Mouse (Mus musculus): ENCODE data around the gene Usp39. TPM values are rescaled to one million over a fixed set of nuclear protein-coding genes. Genes with fewer than 3 reads are reported as not detected.

Gene Usp39
- polyA plus RNA-seq, 1 experiment from 2014 or later = 38.3 TPM

DNA sequence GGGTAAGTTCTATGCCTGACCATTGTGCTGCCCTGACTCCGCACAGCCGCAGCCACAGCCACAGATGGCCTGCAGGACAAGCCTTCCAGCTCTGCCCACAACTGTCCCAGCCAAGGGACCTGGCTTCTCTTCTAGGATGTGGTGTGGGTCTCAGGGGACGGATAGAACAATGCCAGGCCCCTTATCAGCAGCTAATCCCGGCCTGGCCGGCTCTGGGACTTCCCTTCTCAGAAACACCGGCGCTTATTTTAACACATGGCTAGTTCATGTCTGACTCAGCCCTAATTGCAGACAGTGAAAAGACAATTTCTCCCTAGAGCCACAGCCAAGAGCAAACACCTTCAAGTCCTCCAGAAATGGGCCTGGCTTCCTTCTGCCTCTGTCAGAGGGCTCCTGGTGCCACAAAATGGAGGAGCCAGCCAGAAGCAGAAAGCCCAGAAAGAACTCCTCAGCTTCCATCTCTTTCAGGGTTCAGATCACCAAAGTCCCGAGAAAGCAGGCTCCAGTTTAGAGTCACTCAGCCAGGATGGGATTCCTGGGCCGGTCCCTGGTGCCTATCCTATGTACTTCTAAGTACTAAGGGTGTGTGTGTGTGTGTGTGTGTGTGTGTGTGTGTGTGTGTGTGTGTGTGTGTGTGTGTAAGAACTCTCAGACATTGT is 67.3 kb downstream of the Usp39 start:
- 72% methylated on average over 9 of the region's 9 CpGs for WGBS
- H3K9ac ChIP-seq = no peak overlapping the region
- peak overlapping the region; percentile 46; the same call in 1 of the 2 replicates for H3K27ac ChIP-seq
- H3K4me1 ChIP-seq = peaks cover 4% of the 10 kb centered on the region; the same call in 1 of the 2 replicates
- no peaks in the 10 kb centered on the region for H3K36me3 ChIP-seq
- no peaks in the 10 kb centered on the region for H3K27me3 ChIP-seq (replicated peaks)
- H3K4me3 ChIP-seq (replicated peaks) = no peak overlapping the region
- no peak overlapping the region for H3K4me2 ChIP-seq
- 0 out of 2 replicates have a peak, but pooled peaks have one; percentile 11 for ATAC-seq (ENCODE audit: insufficient read depth, low FRiP score, low read depth)
- H3K9me3 ChIP-seq = no peaks in the 10 kb centered on the region

GRCm38 (mm10) chr6:72276972-72277441 is 68.0 kb downstream of the Usp39 start:
- 76% methylated on average over 13 of the region's 13 CpGs for WGBS
- ATAC-seq (ENCODE audit: insufficient read depth, low FRiP score, low read depth) = no peak
- H3K4me2 ChIP-seq = no peak overlapping the region
- no peaks in the 10 kb centered on the region for H3K36me3 ChIP-seq
- H3K27ac ChIP-seq = peak overlapping the region; percentile 46; the same call in 1 of the 2 replicates
- peaks cover 7% of the 10 kb centered on the region; the same call in 1 of the 2 replicates for H3K4me1 ChIP-seq
- no peaks in the 10 kb centered on the region for H3K9me3 ChIP-seq
- no peak overlapping the region for H3K9ac ChIP-seq
- H3K27me3 ChIP-seq (replicated peaks) = no peaks in the 10 kb centered on the region
- no peak overlapping the region for H3K4me3 ChIP-seq (replicated peaks)

GRCm38 (mm10) chr6:72276141-72276540 is 68.8 kb downstream of the Usp39 start:
- Histone ChIP-seq H3K9ac (no peak overlapping the region), H3K36me3 (no peaks in the 10 kb centered on the region), H3K4me3 (replicated peaks) (no peak overlapping the region), H3K27ac (no peak overlapping the region), H3K4me1 (peaks cover 7% of the 10 kb centered on the region; the same call in 1 of the 2 replicates), H3K9me3 (no peaks in the 10 kb centered on the region), H3K27me3 (replicated peaks) (no peaks in the 10 kb centered on the region), H3K4me2 (no peak overlapping the region)
- no peak for ATAC-seq (ENCODE audit: insufficient read depth, low FRiP score, low read depth)
- WGBS = 89% methylated on average over 6 of the region's 6 CpGs

GRCm38 (mm10) chr6:72275527-72275926 is 69.5 kb downstream of the Usp39 start:
- H3K4me3 ChIP-seq (replicated peaks) = no peak overlapping the region
- no peaks in the 10 kb centered on the region for H3K36me3 ChIP-seq
- no peak for ATAC-seq (ENCODE audit: insufficient read depth, low FRiP score, low read depth)
- no peak overlapping the region for H3K4me2 ChIP-seq
- H3K9ac ChIP-seq = no peak overlapping the region
- peaks cover 7% of the 10 kb centered on the region; the same call in 1 of the 2 replicates for H3K4me1 ChIP-seq
- H3K27ac ChIP-seq = no peak overlapping the region
- 68% methylated on average over 4 of the region's 4 CpGs for WGBS
- H3K9me3 ChIP-seq = no peaks in the 10 kb centered on the region
- no peaks in the 10 kb centered on the region for H3K27me3 ChIP-seq (replicated peaks)

DNA sequence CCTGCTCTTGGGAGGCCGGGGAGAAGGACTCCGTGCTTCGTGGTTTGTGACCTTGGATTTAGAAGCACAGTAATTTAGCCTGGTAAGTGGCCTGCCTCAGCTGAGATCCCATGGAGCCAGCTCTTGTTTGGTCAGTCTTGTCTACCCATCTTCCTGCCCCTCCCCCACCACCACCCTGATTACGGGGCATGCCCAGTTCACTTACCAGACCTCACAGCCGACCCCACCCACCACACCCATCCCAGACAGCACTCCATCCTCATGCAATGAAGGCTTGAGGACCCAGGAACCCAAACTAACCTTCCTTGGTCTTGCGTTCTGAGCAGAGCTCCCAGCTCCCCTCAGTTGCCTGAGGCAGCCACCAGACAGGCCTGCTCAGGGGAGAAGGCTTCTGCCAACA is 71.8 kb downstream of the Usp39 start:
- Histone ChIP-seq H3K4me2 (no peak overlapping the region), H3K36me3 (no peaks in the 10 kb centered on the region), H3K4me3 (replicated peaks) (no peak overlapping the region), H3K9me3 (no peaks in the 10 kb centered on the region), H3K27ac (no peak overlapping the region), H3K9ac (no peak overlapping the region), H3K27me3 (replicated peaks) (no peaks in the 10 kb centered on the region), H3K4me1 (peaks cover 7% of the 10 kb centered on the region; the same call in 1 of the 2 replicates)
- ATAC-seq (ENCODE audit: insufficient read depth, low FRiP score, low read depth) = peak; percentile 9; the same call in 1 of the 2 replicates
- 76% methylated on average over 6 of the region's 6 CpGs for WGBS

DNA sequence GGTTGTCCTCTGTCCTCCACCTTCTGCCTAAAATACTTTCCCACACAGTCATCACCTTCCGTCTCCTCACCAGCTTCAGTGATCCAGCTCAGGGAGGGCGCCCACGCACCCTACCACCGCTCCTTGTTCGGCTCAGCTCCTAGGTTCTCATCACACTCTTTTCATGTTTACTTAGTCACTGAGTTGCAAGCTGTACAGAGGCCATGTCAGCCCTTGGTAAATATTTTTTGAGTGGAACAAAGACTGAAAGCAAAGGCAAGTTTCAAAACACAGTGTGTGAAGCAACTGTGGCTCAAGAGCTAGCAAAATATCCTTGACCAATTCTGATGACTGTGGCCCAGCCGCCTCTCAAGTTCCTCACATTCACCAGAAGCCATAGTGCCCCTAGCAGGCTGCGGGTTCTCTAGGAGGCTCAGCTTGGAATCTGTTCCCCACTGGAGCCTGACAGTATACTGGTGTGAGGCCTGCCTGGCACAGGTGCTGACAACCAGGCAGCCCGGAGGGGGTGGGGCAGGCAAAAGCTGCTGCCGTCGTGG is 72.8 kb downstream of the Usp39 start:
- 68% methylated on average over 10 of the region's 10 CpGs for WGBS
- H3K9me3 ChIP-seq = no peaks in the 10 kb centered on the region
- no peak overlapping the region for H3K27ac ChIP-seq
- H3K4me1 ChIP-seq = 0 out of 2 replicates have a peak, but pooled peaks cover 5% of the 10 kb centered on the region
- H3K36me3 ChIP-seq = no peaks in the 10 kb centered on the region
- peak; percentile 63; the same call in 1 of the 2 replicates for ATAC-seq (ENCODE audit: insufficient read depth, low FRiP score, low read depth)
- no peak overlapping the region for H3K4me2 ChIP-seq
- H3K27me3 ChIP-seq (replicated peaks) = no peaks in the 10 kb centered on the region
- H3K9ac ChIP-seq = no peak overlapping the region
- no peak overlapping the region for H3K4me3 ChIP-seq (replicated peaks)

- no peak overlapping the region for H3K27ac ChIP-seq
- no peaks in the 10 kb centered on the region for H3K9me3 ChIP-seq
- no peak overlapping the region for H3K4me2 ChIP-seq
- 0 out of 2 replicates have a peak, but pooled peaks cover 5% of the 10 kb centered on the region for H3K4me1 ChIP-seq
- no peak overlapping the region for H3K9ac ChIP-seq
- no peak overlapping the region for H3K4me3 ChIP-seq (replicated peaks)
- no peaks in the 10 kb centered on the region for H3K27me3 ChIP-seq (replicated peaks)
- no peaks in the 10 kb centered on the region for H3K36me3 ChIP-seq
- 65% methylated on average over 11 of the region's 11 CpGs for WGBS
- ATAC-seq (ENCODE audit: insufficient read depth, low FRiP score, low read depth) = peak; percentile 20; the same call in 1 of the 2 replicates
These were observed 73.9 kb downstream of the Usp39 start for GRCm38 (mm10) chr6:72270952-72271519.

DNA sequence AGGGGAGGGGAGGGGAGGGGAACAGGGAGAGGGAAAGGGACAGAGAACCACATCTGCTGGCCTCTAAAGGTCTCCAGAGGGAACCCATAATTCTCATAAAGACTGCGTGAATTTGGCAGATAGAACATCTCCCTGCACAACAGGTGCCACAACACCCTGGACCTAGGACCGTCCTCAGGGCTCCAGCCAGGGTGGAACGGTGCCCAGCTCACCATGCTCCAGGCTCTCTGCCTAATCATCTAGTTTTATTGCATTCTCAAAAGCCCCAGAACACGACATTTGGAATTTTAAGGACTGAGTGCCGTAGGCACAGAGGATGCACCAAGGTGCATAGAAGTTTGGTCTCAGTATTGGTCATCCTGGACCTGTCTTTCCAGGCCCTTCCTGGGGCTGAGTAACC is 74.7 kb downstream of the Usp39 start:
- Histone ChIP-seq H3K27me3 (replicated peaks) (no peaks in the 10 kb centered on the region), H3K4me1 (0 out of 2 replicates have a peak, but pooled peaks cover 5% of the 10 kb centered on the region), H3K4me2 (no peak overlapping the region), H3K9me3 (no peaks in the 10 kb centered on the region), H3K9ac (no peak overlapping the region), H3K4me3 (replicated peaks) (no peak overlapping the region), H3K27ac (no peak overlapping the region), H3K36me3 (no peaks in the 10 kb centered on the region)
- WGBS = 78% methylated on average over 5 of the region's 5 CpGs
- no peak for ATAC-seq (ENCODE audit: insufficient read depth, low FRiP score, low read depth)

Other genes starting within 250 kb of the Usp39 start
- 29.2 and 38.2 TPM in 2 replicates for gene St3gal5, start 247.6 kb downstream of the Usp39 start, polyA plus RNA-seq (2015; fragmentation: Nextera tagmentation; extraction: Ambion mirVana)
- gene Atoh8, start 109.6 kb downstream of the Usp39 start, polyA plus RNA-seq (2015; fragmentation: Nextera tagmentation; extraction: Ambion mirVana) = 9.8 and 11.2 TPM in 2 replicates
- gene Sftpb, start 40.6 kb downstream of the Usp39 start, polyA plus RNA-seq (2015; fragmentation: Nextera tagmentation; extraction: Ambion mirVana) = 0.10 TPM in 1 of 2 replicates, not detected in the other
- 25.7 and 28.2 TPM in 2 replicates for gene 0610030E20Rik, start 2.1 kb upstream of the Usp39 start, polyA plus RNA-seq (2015; fragmentation: Nextera tagmentation; extraction: Ambion mirVana)
- 14.8 and 15.4 TPM in 2 replicates for gene Tmem150a, start 10.3 kb upstream of the Usp39 start, polyA plus RNA-seq (2015; fragmentation: Nextera tagmentation; extraction: Ambion mirVana)
- 123 and 132 TPM in 2 replicates for gene Rnf181, start 21.8 kb upstream of the Usp39 start, polyA plus RNA-seq (2015; fragmentation: Nextera tagmentation; extraction: Ambion mirVana)
- gene Vamp5, start 35.3 kb upstream of the Usp39 start, polyA plus RNA-seq (2015; fragmentation: Nextera tagmentation; extraction: Ambion mirVana) = 23.9 and 26.8 TPM in 2 replicates
- gene Vamp8, start 45.5 kb upstream of the Usp39 start, polyA plus RNA-seq (2015; fragmentation: Nextera tagmentation; extraction: Ambion mirVana) = 215 and 219 TPM in 2 replicates
- 30.4 and 39.5 TPM in 2 replicates for gene Ggcx, start 69.1 kb upstream of the Usp39 start, polyA plus RNA-seq (2015; fragmentation: Nextera tagmentation; extraction: Ambion mirVana)
- 284 and 306 TPM in 2 replicates for gene Mat2a, start 94.4 kb upstream of the Usp39 start, polyA plus RNA-seq (2015; fragmentation: Nextera tagmentation; extraction: Ambion mirVana)
- 0.18 and 0.22 TPM in 2 replicates for gene Sh2d6, start 176.5 kb upstream of the Usp39 start, polyA plus RNA-seq (2015; fragmentation: Nextera tagmentation; extraction: Ambion mirVana)
- gene Capg, start 199.2 kb upstream of the Usp39 start, polyA plus RNA-seq (2015; fragmentation: Nextera tagmentation; extraction: Ambion mirVana) = 80.9 and 98.6 TPM in 2 replicates

Data from stomach, embryonic 15.5 days (tissue).